Mouse (Mus musculus): ENCODE measurements at regions not wholly inside any gene's neighbourhood (a gene's known extent, or its start where the extent isn't known, plus 50 kb on each side); places are given as distances from the start of the nearest gene placed in this dataset.

DNA sequence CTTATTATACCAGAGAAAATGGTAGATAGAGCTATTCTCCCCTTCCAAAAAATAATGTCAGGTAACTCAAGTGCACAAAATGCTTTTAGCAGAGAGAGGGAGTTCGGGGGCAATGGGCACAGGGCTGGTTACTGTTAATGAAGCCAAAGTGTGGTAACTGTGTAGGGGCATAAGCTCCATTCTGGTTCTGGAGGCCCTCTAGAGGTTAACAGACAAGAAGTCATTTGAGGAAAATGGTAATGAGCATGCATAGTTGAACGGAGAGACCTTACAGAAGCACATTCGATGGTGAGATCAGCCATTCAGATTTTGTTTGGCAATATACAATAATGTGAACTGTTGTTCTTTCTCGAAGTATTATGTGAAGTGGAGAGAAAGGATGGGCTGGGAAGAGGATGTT lies 1479.4 kb downstream of the Slc22a22 start:
- no peak for DNase-seq
- intact Hi-C loops (cut with DNase I) = no loop called here

DNA sequence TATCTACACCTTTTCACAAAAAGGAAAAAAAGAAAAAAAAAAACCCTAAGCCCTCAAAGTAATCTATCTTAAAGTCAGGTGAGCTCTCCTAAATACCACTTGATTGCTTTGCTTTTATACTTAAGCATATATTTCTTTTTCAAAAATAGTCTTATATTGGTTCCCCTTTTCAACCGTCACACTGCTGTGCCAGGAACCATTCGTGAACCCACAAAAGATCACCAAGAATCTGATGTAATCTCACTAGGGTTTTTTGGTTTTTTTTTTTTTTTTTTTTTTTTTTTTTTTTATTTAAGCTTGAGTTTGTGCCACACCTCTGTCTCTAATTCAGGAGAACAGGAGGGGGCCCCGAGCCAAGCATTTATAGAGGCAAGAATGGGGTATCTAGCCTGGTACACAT lies 1482.7 kb downstream of the Slc22a22 start:
- intact Hi-C loops (cut with DNase I) = no loop called here
- DNase-seq = no peak

DNA sequence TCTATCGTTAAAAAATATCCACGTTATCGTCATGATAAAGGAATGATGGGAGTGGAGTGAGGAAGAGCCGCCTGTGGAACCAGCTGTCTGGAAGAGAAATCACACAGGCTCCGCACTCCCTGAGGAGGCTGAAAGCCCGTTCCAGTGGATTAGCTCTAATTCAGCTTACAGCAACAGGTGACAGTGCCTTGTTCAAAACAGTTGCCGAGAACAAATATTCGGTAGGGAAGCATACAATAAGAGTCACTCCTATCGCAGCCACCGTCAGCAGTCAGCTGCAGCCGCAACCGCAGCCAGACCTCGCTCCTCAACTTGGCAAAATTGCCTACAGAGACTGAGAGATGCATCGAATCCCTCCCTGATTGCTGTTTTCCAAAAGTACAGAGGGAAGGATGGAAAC lies 1501.6 kb downstream of the Slc22a22 start:
- DNase-seq = no peak
- intact Hi-C loops (cut with DNase I) = no loop called here

DNA sequence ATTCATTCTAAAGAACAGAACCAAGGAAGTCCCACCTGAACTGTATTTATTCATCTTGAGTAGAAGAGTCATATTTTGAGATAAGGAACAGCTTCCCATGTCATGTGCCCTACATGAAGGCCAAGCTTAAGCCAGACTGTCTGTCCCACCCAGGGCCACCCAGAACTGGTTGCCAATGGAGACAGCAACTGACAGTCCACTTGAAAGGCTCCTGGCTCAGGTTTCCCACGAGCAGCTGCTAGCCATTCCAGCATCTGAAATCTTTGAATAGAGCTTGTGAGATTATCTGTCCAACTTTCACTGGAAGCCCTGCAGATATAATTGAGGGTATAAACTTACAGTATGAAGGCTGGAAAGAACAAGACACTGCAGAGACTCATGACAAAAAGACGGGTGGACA lies 1510.6 kb downstream of the Slc22a22 start:
- intact Hi-C loops (cut with DNase I) = no loop called here
- DNase-seq = no peak

DNA sequence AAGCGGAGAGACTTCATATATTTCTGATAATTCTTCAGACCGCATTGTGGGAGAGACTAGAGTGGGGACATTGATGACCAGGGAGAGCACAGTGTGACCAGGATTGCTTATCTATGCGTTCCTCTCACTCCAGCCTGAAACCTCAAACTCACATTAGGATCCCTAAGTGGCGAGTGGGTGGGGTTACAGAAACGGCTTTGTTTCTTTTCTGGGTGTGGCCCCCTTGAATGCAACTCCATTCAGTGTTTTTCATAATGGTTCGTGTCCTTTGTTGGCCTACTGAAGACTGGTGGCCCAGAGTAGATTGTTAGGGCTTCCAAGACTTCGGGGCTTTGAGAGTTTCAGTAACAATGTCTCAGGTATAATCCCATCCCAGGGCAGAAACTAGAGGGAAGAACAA lies 1512.1 kb downstream of the Slc22a22 start:
- intact Hi-C loops (cut with DNase I) = no loop called here

DNA sequence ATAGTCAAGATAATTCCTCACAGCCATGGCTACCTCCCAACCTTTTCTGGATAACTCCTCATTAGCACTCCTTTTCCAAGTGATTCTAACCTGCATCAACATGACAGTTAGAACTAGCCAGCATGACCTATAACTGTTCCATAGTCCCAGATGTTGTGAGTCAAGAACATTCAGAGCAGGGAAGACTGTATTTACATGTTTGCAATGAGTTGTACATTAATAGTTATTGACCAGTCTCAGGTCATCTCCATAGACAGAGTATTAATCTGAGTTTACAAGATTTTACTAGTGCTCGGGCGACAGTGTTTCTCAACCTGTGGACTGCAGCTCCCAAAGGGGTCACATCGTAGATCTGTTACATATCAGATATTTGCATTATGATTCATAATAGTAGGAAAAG lies 1515.3 kb downstream of the Slc22a22 start:
- intact Hi-C loops (cut with DNase I) = no loop called here
- DNase-seq = no peak

More for the DNA sequence above, 1512.1 kb downstream of the Slc22a22 start:
- DNase-seq = no peak
